Mouse (Mus musculus): Measurements from ENCODE around the gene Ggcx. TPM values are rescaled to one million over a fixed set of nuclear protein-coding genes. Genes with fewer than 3 reads are reported as not detected.

Gene Ggcx
- polyA plus RNA-seq, 1 experiment from 2014 or later, result 33.8 TPM

DNA sequence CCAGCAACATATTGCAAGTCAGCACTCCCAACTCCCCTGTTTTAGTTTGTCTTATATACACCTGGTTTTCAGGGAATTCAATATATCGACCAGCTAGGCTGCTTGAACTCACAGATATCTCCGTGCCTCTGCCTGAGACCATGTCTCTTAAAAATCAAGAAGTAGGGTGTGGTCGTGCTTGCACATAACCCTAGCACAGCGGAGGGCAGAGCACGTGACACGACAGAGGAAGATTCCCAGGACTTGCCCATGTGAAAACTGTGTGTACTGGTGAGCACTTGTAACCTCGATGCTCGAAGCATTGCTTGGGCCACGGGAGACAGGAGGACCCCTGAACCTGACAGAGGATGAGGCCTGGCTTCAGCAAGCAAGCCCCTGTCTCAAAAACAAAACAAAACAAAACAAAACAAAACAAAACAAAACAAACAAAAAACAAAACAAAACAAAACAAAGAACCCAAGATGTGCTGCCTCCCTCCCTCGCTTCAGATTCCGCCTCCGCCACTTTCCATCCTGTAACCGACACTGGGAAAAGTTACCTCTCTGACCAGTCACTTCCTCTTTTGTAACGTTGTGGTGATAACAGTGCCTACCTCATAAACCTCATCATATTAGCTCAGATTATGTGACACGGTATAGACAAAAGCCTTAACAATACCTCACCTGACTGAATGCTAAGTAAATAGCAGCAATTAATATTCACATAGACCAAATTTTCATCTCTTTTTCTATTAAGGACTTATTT, 39.1 kb upstream of the Ggcx start:
- Histone ChIP-seq H3K9me3 (replicated peaks) (no peaks in the 10 kb centered on the region), H3K27ac (ENCODE audit: poor library complexity, severe bottlenecking) (peak overlapping the region; percentile 20), H3K4me3 (no peak overlapping the region), H3K27me3 (replicated peaks) (no peaks in the 10 kb centered on the region), H3K4me1 (replicated peaks) (peaks cover 51% of the 10 kb centered on the region), H3K36me3 (peaks cover 11% of the 10 kb centered on the region; the same call in 1 of the 2 replicates), H3K9ac (no peak overlapping the region), H3K4me2 (no peak overlapping the region)
- ATAC-seq (ENCODE audit: insufficient number of reproducible peaks, low FRiP score), result no peak
- WGBS, result 64% methylated on average over 15 of the region's 15 CpGs

DNA sequence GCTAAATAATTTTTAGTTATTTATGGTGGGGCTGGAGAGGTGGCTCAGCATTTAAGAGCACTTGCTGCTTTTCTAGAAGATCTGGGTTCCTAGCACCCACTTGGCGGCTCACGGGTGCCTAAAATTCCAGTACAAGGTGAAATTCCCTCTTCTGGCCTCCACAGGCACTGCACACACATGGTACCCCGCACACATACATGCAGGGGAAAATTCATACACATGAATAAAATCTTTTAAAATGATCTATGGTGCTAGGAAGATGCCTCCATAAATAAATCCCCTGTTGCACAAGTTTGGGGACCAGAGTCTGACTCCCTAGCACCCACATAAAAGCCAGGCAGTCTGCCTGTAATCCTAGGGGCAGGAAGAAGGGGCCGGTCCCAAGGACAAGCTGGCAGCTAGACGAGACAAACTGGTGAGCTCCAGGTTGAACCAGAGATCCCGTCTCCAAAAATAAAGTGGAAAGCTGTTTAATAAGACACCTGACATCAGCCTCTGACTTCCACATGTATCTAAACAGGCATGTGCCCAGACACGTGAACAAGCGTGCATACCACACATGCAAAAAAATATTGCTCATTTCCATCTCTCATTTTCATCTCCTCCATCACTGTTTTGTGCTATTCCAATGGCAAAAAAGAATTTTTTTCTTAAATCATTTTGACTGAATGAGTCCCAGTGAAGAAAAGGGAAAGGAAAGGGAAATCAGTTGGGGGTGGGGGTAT, 35.4 kb upstream of the Ggcx start:
- ATAC-seq (ENCODE audit: insufficient number of reproducible peaks, low FRiP score), result no peak
- H3K36me3 ChIP-seq, result peaks cover 11% of the 10 kb centered on the region; the same call in 1 of the 2 replicates
- no peak overlapping the region for H3K9ac ChIP-seq
- H3K4me2 ChIP-seq, result peak overlapping the region; percentile 67
- no peaks in the 10 kb centered on the region for H3K27me3 ChIP-seq (replicated peaks)
- peak overlapping the region; percentile 80 for H3K27ac ChIP-seq (ENCODE audit: poor library complexity, severe bottlenecking)
- H3K9me3 ChIP-seq (replicated peaks), result no peaks in the 10 kb centered on the region
- peaks cover 18% of the 10 kb centered on the region for H3K4me1 ChIP-seq (replicated peaks)
- 85% methylated on average over 8 of the region's 8 CpGs for WGBS
- H3K4me3 ChIP-seq, result no peak overlapping the region

GRCm38 (mm10) chr6:72379377-72380130, 34.6 kb upstream of the Ggcx start:
- no peaks in the 10 kb centered on the region for H3K27me3 ChIP-seq (replicated peaks)
- peak overlapping the region; percentile 63 for H3K4me3 ChIP-seq
- peaks cover 10% of the 10 kb centered on the region for H3K4me1 ChIP-seq (replicated peaks)
- 28% methylated on average over 7 of the region's 7 CpGs for WGBS
- no peaks in the 10 kb centered on the region for H3K9me3 ChIP-seq (replicated peaks)
- H3K4me2 ChIP-seq, result peak overlapping the region; percentile 67
- ATAC-seq (ENCODE audit: insufficient number of reproducible peaks, low FRiP score), result 0 out of 2 replicates have a peak, but pooled peaks have one; percentile 12
- peak overlapping the region; percentile 80 for H3K27ac ChIP-seq (ENCODE audit: poor library complexity, severe bottlenecking)
- peaks cover 18% of the 10 kb centered on the region for H3K36me3 ChIP-seq
- H3K9ac ChIP-seq, result peak overlapping the region; percentile 82

- peaks cover 8% of the 10 kb centered on the region; the same call in 1 of the 2 replicates for H3K4me1 ChIP-seq (replicated peaks)
- H3K27me3 ChIP-seq (replicated peaks), result no peaks in the 10 kb centered on the region
- peak within 1 kb of the TSS; percentile 67 for H3K4me2 ChIP-seq
- peak within 1 kb of the TSS; percentile 80 for H3K27ac ChIP-seq (ENCODE audit: poor library complexity, severe bottlenecking)
- no peaks in the 10 kb centered on the region for H3K9me3 ChIP-seq (replicated peaks)
- WGBS, result under 1% methylated on average over 47 of the region's 49 CpGs
- peak within 1 kb of the TSS; percentile 63 for H3K4me3 ChIP-seq
- ATAC-seq (ENCODE audit: insufficient number of reproducible peaks, low FRiP score), result peak; percentile 87
- H3K9ac ChIP-seq, result peak within 1 kb of the TSS; percentile 82
- H3K36me3 ChIP-seq, result peaks cover 25% of the 10 kb centered on the region
These were observed 33.9 kb upstream of the Ggcx start, which contains the start of gene Vamp5 for GRCm38 (mm10) chr6:72380131-72380770. Gene Vamp5, minus strand, starts transcription at chr6:72380468.

DNA sequence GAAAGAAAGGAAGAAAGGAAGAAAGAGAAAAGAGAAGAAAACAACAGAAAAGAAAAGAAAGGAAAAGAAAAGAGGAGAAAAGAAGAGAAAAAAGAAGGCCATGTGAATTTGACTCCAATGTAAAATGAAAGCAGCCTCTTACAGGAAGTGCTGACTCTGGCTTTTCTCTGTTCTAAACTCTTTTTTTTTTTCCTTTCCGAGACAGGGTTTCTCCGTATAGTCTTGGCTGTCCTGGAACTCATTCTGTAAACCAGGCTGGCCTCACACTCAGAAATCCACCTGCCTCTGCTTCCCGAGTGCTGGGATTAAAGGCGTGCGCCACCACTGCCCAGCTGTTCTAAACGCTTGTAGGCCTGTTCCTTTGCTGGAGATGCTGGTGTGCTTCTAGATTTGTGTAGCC, 31.6 kb upstream of the Ggcx start:
- H3K36me3 ChIP-seq, result peaks cover 33% of the 10 kb centered on the region
- no peak overlapping the region for H3K4me3 ChIP-seq
- H3K4me1 ChIP-seq (replicated peaks), result peaks cover 9% of the 10 kb centered on the region; the same call in 1 of the 2 replicates
- H3K27ac ChIP-seq (ENCODE audit: poor library complexity, severe bottlenecking), result peak overlapping the region; percentile 48; the same call in 1 of the 2 replicates
- ATAC-seq (ENCODE audit: insufficient number of reproducible peaks, low FRiP score), result no peak
- no peaks in the 10 kb centered on the region for H3K9me3 ChIP-seq (replicated peaks)
- H3K4me2 ChIP-seq, result no peak overlapping the region
- no peak overlapping the region for H3K9ac ChIP-seq
- 79% methylated on average over 6 of the region's 6 CpGs for WGBS
- no peaks in the 10 kb centered on the region for H3K27me3 ChIP-seq (replicated peaks)

DNA sequence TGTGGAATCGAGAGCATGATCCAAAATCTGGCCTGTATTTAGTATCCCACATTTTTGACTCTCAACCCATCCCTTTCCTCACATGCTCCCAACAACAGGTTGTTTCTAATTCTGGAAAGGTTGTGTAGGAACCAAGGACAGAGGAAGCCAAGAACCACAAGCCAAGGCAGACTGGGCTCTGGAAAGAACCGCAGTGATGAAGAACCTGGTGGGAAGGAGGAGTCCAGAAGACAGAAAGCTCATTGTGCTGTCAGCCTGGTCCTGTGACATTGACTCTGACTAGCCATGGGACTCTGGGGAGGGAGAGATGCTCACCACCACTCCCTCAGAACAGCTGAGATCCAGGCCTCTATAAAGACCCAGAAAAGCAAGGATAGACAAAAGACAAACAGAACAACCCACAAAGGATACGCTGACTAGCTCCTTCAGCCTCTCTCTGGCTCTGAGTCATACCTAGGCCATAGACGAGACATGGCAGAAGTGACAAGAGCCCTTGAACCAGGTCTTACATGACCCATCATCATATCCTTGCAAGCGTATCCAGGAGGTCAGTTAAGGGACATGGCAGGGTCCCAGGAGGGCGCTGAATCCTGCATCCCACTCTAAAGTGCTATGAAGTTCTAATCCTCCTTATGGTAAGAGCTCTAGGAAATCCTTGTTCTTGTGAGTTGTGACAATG, 30.8 kb upstream of the Ggcx start:
- Histone ChIP-seq H3K4me2 (no peak overlapping the region), H3K9ac (no peak overlapping the region), H3K36me3 (peaks cover 41% of the 10 kb centered on the region), H3K4me3 (no peak overlapping the region), H3K27ac (ENCODE audit: poor library complexity, severe bottlenecking) (no peak overlapping the region), H3K27me3 (replicated peaks) (no peaks in the 10 kb centered on the region), H3K4me1 (replicated peaks) (peaks cover 17% of the 10 kb centered on the region), H3K9me3 (replicated peaks) (no peaks in the 10 kb centered on the region)
- 79% methylated on average over 6 of the region's 6 CpGs for WGBS
- no peak for ATAC-seq (ENCODE audit: insufficient number of reproducible peaks, low FRiP score)

GRCm38 (mm10) chr6:72383952-72384351, 30.2 kb upstream of the Ggcx start:
- 83% methylated on average over 7 of the region's 7 CpGs for WGBS
- Histone ChIP-seq H3K4me3 (no peak overlapping the region), H3K4me1 (replicated peaks) (peaks cover 23% of the 10 kb centered on the region), H3K27ac (ENCODE audit: poor library complexity, severe bottlenecking) (no peak overlapping the region), H3K9ac (no peak overlapping the region), H3K27me3 (replicated peaks) (no peaks in the 10 kb centered on the region), H3K9me3 (replicated peaks) (no peaks in the 10 kb centered on the region), H3K36me3 (peaks cover 48% of the 10 kb centered on the region), H3K4me2 (no peak overlapping the region)
- no peak for ATAC-seq (ENCODE audit: insufficient number of reproducible peaks, low FRiP score)

DNA sequence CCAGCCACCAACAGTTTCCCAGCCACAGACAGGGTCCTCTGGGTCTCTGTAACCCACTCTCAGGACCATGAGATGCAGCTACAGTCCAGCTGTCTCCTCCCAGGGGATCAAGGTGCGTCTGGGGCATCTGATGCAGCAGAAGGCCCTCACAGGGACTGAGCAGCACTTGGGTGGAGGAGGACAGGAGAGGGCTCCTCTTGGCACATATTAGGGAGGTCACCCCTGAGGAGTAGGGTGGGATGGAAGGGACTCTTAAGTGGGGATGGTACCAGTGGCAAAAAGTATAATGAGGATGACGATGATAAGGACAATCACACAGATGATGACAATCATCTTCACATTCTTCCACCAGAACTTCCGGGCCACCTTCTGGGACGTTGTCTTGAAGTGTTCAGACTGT, 28.9 kb upstream of the Ggcx start:
- Histone ChIP-seq H3K4me1 (replicated peaks) (peaks cover 24% of the 10 kb centered on the region), H3K27me3 (replicated peaks) (no peaks in the 10 kb centered on the region), H3K4me2 (no peak overlapping the region), H3K36me3 (peaks cover 48% of the 10 kb centered on the region), H3K4me3 (no peak overlapping the region), H3K9me3 (replicated peaks) (no peaks in the 10 kb centered on the region), H3K9ac (no peak overlapping the region), H3K27ac (ENCODE audit: poor library complexity, severe bottlenecking) (no peak overlapping the region)
- ATAC-seq (ENCODE audit: insufficient number of reproducible peaks, low FRiP score), result no peak
- WGBS, result 64% methylated on average over 4 of the region's 4 CpGs

GRCm38 (mm10) chr6:72386561-72386960, 27.5 kb upstream of the Ggcx start:
- Histone ChIP-seq H3K36me3 (peaks cover 48% of the 10 kb centered on the region), H3K4me2 (no peak overlapping the region), H3K9me3 (replicated peaks) (no peaks in the 10 kb centered on the region), H3K27ac (ENCODE audit: poor library complexity, severe bottlenecking) (no peak overlapping the region), H3K9ac (no peak overlapping the region), H3K27me3 (replicated peaks) (no peaks in the 10 kb centered on the region), H3K4me1 (replicated peaks) (peaks cover 31% of the 10 kb centered on the region), H3K4me3 (no peak overlapping the region)
- WGBS, result 87% methylated on average over 2 of the region's 2 CpGs
- ATAC-seq (ENCODE audit: insufficient number of reproducible peaks, low FRiP score), result no peak

DNA sequence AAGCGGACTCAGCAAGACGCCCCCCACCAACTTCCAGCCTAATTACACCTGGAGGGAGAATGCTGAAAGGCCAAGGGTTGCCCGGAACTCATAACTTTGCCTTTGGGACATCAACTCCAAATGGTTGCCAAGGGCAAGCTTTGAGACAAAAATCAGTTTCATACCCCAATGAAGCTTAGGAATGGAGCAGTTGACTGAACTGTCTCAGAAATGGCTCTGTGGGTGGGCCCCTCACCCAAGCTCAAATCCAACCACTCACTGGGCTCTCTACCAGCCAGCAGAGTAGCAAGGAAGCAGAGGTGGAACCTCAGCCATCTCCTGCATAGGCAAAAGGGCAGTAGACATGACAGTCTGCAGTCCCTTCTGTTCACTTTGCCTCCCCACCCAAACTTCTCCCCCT, 26.3 kb upstream of the Ggcx start:
- H3K9me3 ChIP-seq (replicated peaks), result no peaks in the 10 kb centered on the region
- WGBS, result 90% methylated on average over 3 of the region's 3 CpGs
- no peak overlapping the region for H3K4me3 ChIP-seq
- peak overlapping the region; percentile 77; the same call in 1 of the 2 replicates for H3K4me2 ChIP-seq
- H3K9ac ChIP-seq, result no peak overlapping the region
- no peaks in the 10 kb centered on the region for H3K27me3 ChIP-seq (replicated peaks)
- peaks cover 48% of the 10 kb centered on the region for H3K36me3 ChIP-seq
- peaks cover 31% of the 10 kb centered on the region for H3K4me1 ChIP-seq (replicated peaks)
- no peak overlapping the region for H3K27ac ChIP-seq (ENCODE audit: poor library complexity, severe bottlenecking)
- no peak for ATAC-seq (ENCODE audit: insufficient number of reproducible peaks, low FRiP score)
